Mouse (Mus musculus) myocyte (in vitro differentiated cells): ENCODE results near the gene Cenpu. TPM values are rescaled to one million over a fixed set of nuclear protein-coding genes. Genes with fewer than 3 reads are reported as not detected.
A peak's percentile ranks its signal among the peaks of the same experiment; 100 is the strongest.

Experiments used
- H3K27me3 ChIP-seq: one replicate; pipeline ENCODE4 v1.6.1; 2011; ENCODE audit not compliant: control insufficient read depth, insufficient read depth, insufficient read length
- H3K36me3 ChIP-seq: one replicate; pipeline ENCODE4 v1.6.1; 2011; ENCODE audit not compliant: control insufficient read depth, insufficient read depth
- H3K4me2 ChIP-seq: one replicate; pipeline ENCODE4 v1.6.1; 2011; ENCODE audit warnings: low read depth, control low read depth
- H3K4me3 ChIP-seq: one replicate; pipeline ENCODE4 v1.5.1; 2011; ENCODE audit warnings: mild to moderate bottlenecking, control low read depth, moderate library complexity
- H3K79me2 ChIP-seq: one replicate; pipeline ENCODE4 v1.6.1; 2011; ENCODE audit not compliant: control insufficient read depth, insufficient read depth
- H3ac ChIP-seq: one replicate; pipeline ENCODE4 v1.6.1; 2011; ENCODE audit not compliant: control insufficient read depth, insufficient read length
- CEBPB ChIP-seq: IDR thresholded peaks from 2 replicates; pipeline ENCODE4 v1.6.1; 2011; ENCODE audit warnings: mild to moderate bottlenecking, moderate library complexity; ENCODE audit not compliant: poor library complexity, insufficient read depth, severe bottlenecking
- E2F4 ChIP-seq: IDR thresholded peaks from one replicate; pipeline ENCODE4 v1.6.1; 2011; ENCODE audit warnings: mild to moderate bottlenecking, control low read depth, moderate library complexity; ENCODE audit not compliant: insufficient read depth
- MAX ChIP-seq: IDR thresholded peaks from one replicate; pipeline ENCODE4 v1.6.1; 2011; ENCODE audit warnings: low read depth, mild to moderate bottlenecking, control low read depth
- MYOD1 ChIP-seq, 3 experiments: IDR thresholded peaks; one replicate each; pipeline ENCODE4 v1.6.1; 2011; ENCODE audit warnings: control low read depth in 2 of 3, low read depth in 2 of 3, mild to moderate bottlenecking in 2 of 3, moderate library complexity in 1 of 3; ENCODE audit not compliant: insufficient read length in 2 of 3, control insufficient read depth in 1 of 3
- MYOG ChIP-seq, 3 experiments: IDR thresholded peaks; one replicate each; pipeline ENCODE4 v1.6.1; 2011; ENCODE audit warnings: control low read depth in 2 of 3, low read depth in 2 of 3, mild to moderate bottlenecking in 2 of 3; ENCODE audit not compliant: insufficient read length in 2 of 3, control insufficient read depth in 1 of 3, insufficient read depth in 1 of 3
- POLR2A ChIP-seq: IDR thresholded peaks from one replicate; pipeline ENCODE4 v1.6.1; 2011; ENCODE audit warnings: low read depth, mild to moderate bottlenecking, control low read depth, moderate library complexity; ENCODE audit not compliant: insufficient read length
- POLR2AphosphoS2 ChIP-seq: IDR thresholded peaks from one replicate; pipeline ENCODE4 v1.6.1; 2011; ENCODE audit warnings: low read depth, control low read depth; ENCODE audit not compliant: insufficient read length
- REST ChIP-seq: IDR thresholded peaks from one replicate; pipeline ENCODE4 v1.6.1; 2011; ENCODE audit warnings: mild to moderate bottlenecking, control low read depth, moderate library complexity; ENCODE audit not compliant: insufficient read depth, insufficient read length
- SRF ChIP-seq: IDR thresholded peaks from one replicate; pipeline ENCODE4 v1.6.1; 2011; ENCODE audit warnings: low read depth; ENCODE audit not compliant: control insufficient read depth, insufficient read length
- TCF12 ChIP-seq: IDR thresholded peaks from one replicate; pipeline ENCODE4 v1.6.1; 2011; ENCODE audit warnings: mild to moderate bottlenecking, control low read depth; ENCODE audit not compliant: poor library complexity, insufficient read depth, severe bottlenecking
- TCF3 ChIP-seq: IDR thresholded peaks from one replicate; pipeline ENCODE4 v1.6.1; 2011; ENCODE audit warnings: low read depth, control low read depth; ENCODE audit not compliant: insufficient read length
- USF1 ChIP-seq: IDR thresholded peaks from one replicate; pipeline ENCODE4 v1.6.1; 2011; ENCODE audit warnings: low read depth, mild to moderate bottlenecking, control low read depth, moderate library complexity
- polyA plus RNA-seq: library from polyadenylated mRNA; unstranded; fragments of >200 nt; fragmentation: generic; extraction: Trizol; gene quantifications from one replicate; pipeline ENCODE4 v1.2.1, GENCODE M21; 2012; ENCODE audit warnings: missing spikeins

The Cenpu gene
- polyA plus RNA-seq, 1 experiment: 2.0 TPM

GRCm38 (mm10) chr8:46533926-46534325 is 17.9 kb upstream of the Cenpu start:
- TF ChIP-seq MYOD1 (IDR thresholded peaks at IDR 0.05; ENCODE audit: control insufficient read depth in 1 of 3, insufficient read length in 2 of 3, low read depth in 2 of 3): no peak
- no peak for TF ChIP-seq MAX
- TF ChIP-seq REST: no peak
- TF ChIP-seq E2F4: no peak
- no peak for TF ChIP-seq CEBPB
- no peak for TF ChIP-seq POLR2A
- no peak for TF ChIP-seq TCF12
- no peak for TF ChIP-seq TCF3
- Histone ChIP-seq H3K27me3 (no peaks in the 10 kb centered on the region), H3K36me3 (peaks cover 3% of the 10 kb centered on the region), H3K4me3 (no peak overlapping the region), H3K4me2 (no peak overlapping the region), H3ac (no peak overlapping the region), H3K79me2 (no peaks in the 10 kb centered on the region)

- Histone ChIP-seq H3K27me3 (no peaks in the 10 kb centered on the region), H3K36me3 (no peaks in the 10 kb centered on the region), H3K79me2 (no peaks in the 10 kb centered on the region), H3K4me2 (peak overlapping the region; percentile 16), H3K4me3 (no peak overlapping the region), H3ac (no peak overlapping the region)
- TF ChIP-seq MAX (no peak), USF1 (no peak), MYOG (IDR thresholded peaks at IDR 0.05; ENCODE audit: control insufficient read depth in 1 of 3, insufficient read depth in 1 of 3, insufficient read length in 2 of 3, low read depth in 2 of 3) (peak in 1 of 3 experiments; percentile 37)
Observed at GRCm38 (mm10) chr8:46539701-46540100, 12.1 kb upstream of the Cenpu start.

- TF ChIP-seq TCF3 (no peak), POLR2A (no peak), TCF12 (no peak), USF1 (no peak), POLR2AphosphoS2 (no peak), MYOG (IDR thresholded peaks at IDR 0.05; ENCODE audit: control insufficient read depth in 1 of 3, insufficient read depth in 1 of 3, insufficient read length in 2 of 3, low read depth in 2 of 3) (no peak), MAX (no peak), REST (no peak), MYOD1 (IDR thresholded peaks at IDR 0.05; ENCODE audit: control insufficient read depth in 1 of 3, insufficient read length in 2 of 3, low read depth in 2 of 3) (no peak), CEBPB (no peak), E2F4 (no peak), SRF (no peak)
- no peak overlapping the region for H3ac ChIP-seq
- H3K4me3 ChIP-seq: no peak overlapping the region
- H3K4me2 ChIP-seq: no peak overlapping the region
- H3K27me3 ChIP-seq: no peaks in the 10 kb centered on the region
- no peaks in the 10 kb centered on the region for H3K79me2 ChIP-seq
- no peaks in the 10 kb centered on the region for H3K36me3 ChIP-seq
Observed at GRCm38 (mm10) chr8:46543191-46543590, 8.6 kb upstream of the Cenpu start.

DNA sequence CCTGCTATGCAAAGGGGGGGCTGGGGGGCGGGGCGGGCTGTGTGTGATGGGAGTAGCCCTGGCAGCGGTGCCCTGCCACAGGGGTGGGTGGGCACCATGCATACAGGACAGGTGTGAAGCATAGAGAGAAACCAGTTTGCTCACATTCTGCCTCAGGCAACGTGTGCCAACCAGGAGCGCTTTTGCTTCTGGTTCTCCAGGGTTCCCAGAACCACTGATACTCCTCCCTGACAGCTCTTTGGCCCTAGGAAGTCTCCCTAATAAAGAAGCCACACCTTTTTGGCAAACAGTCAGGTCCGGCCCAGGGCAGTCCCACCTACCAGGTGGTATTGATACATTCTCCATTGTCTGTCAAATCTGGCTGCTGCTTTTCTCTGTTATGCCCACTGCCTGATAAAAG is 8.2 kb upstream of the Cenpu start:
- no peak overlapping the region for H3K4me2 ChIP-seq
- no peak overlapping the region for H3K4me3 ChIP-seq
- no peak overlapping the region for H3ac ChIP-seq
- no peaks in the 10 kb centered on the region for H3K36me3 ChIP-seq
- H3K27me3 ChIP-seq: no peaks in the 10 kb centered on the region
- H3K79me2 ChIP-seq: no peaks in the 10 kb centered on the region
- no peak for TF ChIP-seq MYOG (IDR thresholded peaks at IDR 0.05; ENCODE audit: control insufficient read depth in 1 of 3, insufficient read depth in 1 of 3, insufficient read length in 2 of 3, low read depth in 2 of 3)
- no peak for TF ChIP-seq SRF
- no peak for TF ChIP-seq POLR2A
- TF ChIP-seq MAX: no peak
- no peak for TF ChIP-seq CEBPB
- TF ChIP-seq TCF3: no peak

DNA sequence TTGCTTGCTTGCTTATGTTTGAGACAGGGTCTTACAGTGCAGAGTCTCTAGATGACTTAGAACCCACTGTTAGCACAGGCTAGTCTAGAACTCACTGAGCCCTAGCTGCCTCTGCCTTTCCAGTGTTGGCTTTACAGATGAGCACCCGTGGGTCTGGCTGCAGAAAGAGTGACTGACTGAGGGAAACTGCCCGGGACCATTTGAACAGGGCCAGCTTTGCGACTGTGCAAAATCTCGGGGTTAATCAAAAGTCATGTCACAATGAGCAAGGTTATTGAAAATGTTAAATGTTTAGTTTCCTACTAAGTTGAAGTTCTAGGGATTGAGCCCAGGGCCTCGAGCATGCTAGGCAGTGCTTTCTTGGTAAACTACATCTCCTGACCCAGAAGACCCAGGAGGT is 6.0 kb upstream of the Cenpu start:
- Histone ChIP-seq H3ac (no peak overlapping the region), H3K27me3 (no peaks in the 10 kb centered on the region), H3K4me3 (no peak overlapping the region), H3K4me2 (no peak overlapping the region), H3K36me3 (no peaks in the 10 kb centered on the region), H3K79me2 (no peaks in the 10 kb centered on the region)
- TF ChIP-seq MYOD1 (IDR thresholded peaks at IDR 0.05; ENCODE audit: control insufficient read depth in 1 of 3, insufficient read length in 2 of 3, low read depth in 2 of 3): no peak
- no peak for TF ChIP-seq REST
- TF ChIP-seq TCF12: no peak
- no peak for TF ChIP-seq E2F4
- TF ChIP-seq MYOG (IDR thresholded peaks at IDR 0.05; ENCODE audit: control insufficient read depth in 1 of 3, insufficient read depth in 1 of 3, insufficient read length in 2 of 3, low read depth in 2 of 3): no peak
- no peak for TF ChIP-seq SRF
- TF ChIP-seq CEBPB: no peak
- no peak for TF ChIP-seq POLR2AphosphoS2
- no peak for TF ChIP-seq USF1
- TF ChIP-seq TCF3: no peak
